In the genomic region with DNA sequence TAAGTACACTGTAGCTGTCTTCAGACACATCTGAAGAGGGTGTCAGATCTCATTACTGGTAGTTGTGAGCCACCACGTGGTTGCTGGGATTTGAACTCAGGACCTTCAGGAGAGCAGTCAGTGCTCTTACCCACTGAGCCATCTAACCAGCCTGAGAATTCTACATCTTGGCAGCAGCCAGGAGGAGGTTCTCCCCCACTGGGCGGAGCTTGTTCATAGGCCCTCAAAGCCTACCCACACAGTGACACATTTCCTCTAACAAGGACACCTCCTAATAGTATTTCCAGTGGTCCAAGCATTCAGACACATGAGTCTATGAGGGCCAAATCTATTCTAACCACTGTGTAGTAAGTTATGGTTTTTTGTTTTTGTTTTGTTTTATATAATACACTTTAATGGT, we compare ENCODE assay signal across 22 mouse cellular contexts. TPM values are rescaled to one million over a fixed set of nuclear protein-coding genes. Genes with fewer than 3 reads are reported as not detected.
DNase-seq lines count a peak whose midpoint lies in the region; ATAC-seq and TF ChIP-seq lines count a peak whose summit lies in the region.
"Had no signal": no experiment of that assay in that cellular context is flagged by ENCODE, and none has a peak within 500 bp of the region (broad histone marks: within the 10 kb centered on the region; RNA-seq: fewer than 3 reads in every experiment).

No protein-coding gene starts in this region.

- H3K27me3 ChIP-seq in heart, embryonic 11.5 days (ENCODE audit: control insufficient read depth, insufficient read depth, low read length), result no peaks in the 10 kb centered on the region
- H3K27me3 ChIP-seq in MEL (ENCODE audit: control insufficient read depth in 1 of 2, insufficient read depth in 2 of 2, low read length in 2 of 2), result no peaks in the 10 kb centered on the region
- no peaks in the 10 kb centered on the region for H3K27me3 ChIP-seq in midbrain, postnatal 0 days (ENCODE audit: insufficient read depth, low read length)
- H3K27me3 ChIP-seq: embryonic facial prominence, embryonic 12.5 days; forebrain, embryonic 13.5 days; forebrain, embryonic 15.5 days; Patski had no signal

- H3K79me2 ChIP-seq in MEL (ENCODE audit: control insufficient read depth, insufficient read depth, low read length, poor library complexity), result peaks cover 26% of the 10 kb centered on the region

- H3K4me1 ChIP-seq in heart, embryonic 11.5 days (ENCODE audit: control insufficient read depth, insufficient read depth, low read length), result peaks cover 10% of the 10 kb centered on the region; the same call in 1 of the 2 replicates
- H3K4me1 ChIP-seq in MEL (ENCODE audit: control insufficient read depth in 1 of 2, insufficient read depth in 2 of 2, low read length in 2 of 2), result peaks cover 0 to 9% of the 10 kb centered on the region in 2 experiments; a peak in 2 of 4 replicates
- no peaks in the 10 kb centered on the region for H3K4me1 ChIP-seq in midbrain, postnatal 0 days (ENCODE audit: insufficient read depth, low read length)

- TF ChIP-seq EP300 in MEL (IDR thresholded peaks at IDR 0.05; ENCODE audit: low read depth in 1 of 2, low read length in 2 of 2), result no peak

- no peak for TF ChIP-seq POLR2A in MEL (IDR thresholded peaks at IDR 0.05; ENCODE audit: control insufficient read depth in 1 of 2, insufficient read depth in 1 of 2, low read depth in 1 of 2, low read length in 2 of 2, poor library complexity in 1 of 2)

- 81% methylated on average over 2 of the region's 2 CpGs for WGBS in heart, embryonic 11.5 days (ENCODE audit: insufficient replicate concordance)
- 89% methylated on average over 2 of the region's 2 CpGs for WGBS in midbrain, postnatal 0 days

- no peak overlapping the region for H3K4me2 ChIP-seq in heart, embryonic 11.5 days
- H3K4me2 ChIP-seq in midbrain, postnatal 0 days (ENCODE audit: low read depth, low read length, poor library complexity, severe bottlenecking), result no peak overlapping the region
- H3K4me2 ChIP-seq: embryonic facial prominence, embryonic 12.5 days; forebrain, embryonic 13.5 days; forebrain, embryonic 15.5 days had no signal

- no peak for ATAC-seq in heart, embryonic 11.5 days (replicated peaks; ENCODE audit: insufficient number of reproducible peaks, low FRiP score, low TSS enrichment)
- ATAC-seq in common myeloid progenitor, adult 5-6 weeks (replicated peaks; ENCODE audit: low read depth, poor library complexity, severe bottlenecking), result peak; percentile 55
- ATAC-seq in midbrain, postnatal 0 days (ENCODE audit: low FRiP score), result no peak
- ATAC-seq: CD4-positive, CD25-positive, alpha-beta regulatory T cell, adult 4 months; forebrain, embryonic 13.5 days; forebrain, embryonic 15.5 days; forebrain, postnatal 0 days; Patski had no signal

- no peak for TF ChIP-seq RAD21 in MEL (IDR thresholded peaks at IDR 0.05; ENCODE audit: low read depth, low read length)

- no peak overlapping the region for H3K4me3 ChIP-seq in heart, embryonic 11.5 days (ENCODE audit: low read depth, low read length)
- no peak overlapping the region for H3K4me3 ChIP-seq in MEL (ENCODE audit: control insufficient read depth in 1 of 2, insufficient read depth in 1 of 2, low read depth in 2 of 2, low read length in 2 of 2)
- H3K4me3 ChIP-seq in midbrain, postnatal 0 days (ENCODE audit: low read depth, low read length), result no peak overlapping the region
- H3K4me3 ChIP-seq: embryonic facial prominence, embryonic 10.5 days; embryonic facial prominence, embryonic 12.5 days; forebrain, embryonic 13.5 days; forebrain, embryonic 15.5 days had no signal

- no peak for TF ChIP-seq CTCF in MEL (IDR thresholded peaks at IDR 0.05 in 2 of 3, conservative IDR thresholded peaks at IDR 0.05 in 1 of 3; ENCODE audit: control insufficient read depth in 1 of 3, insufficient read depth in 1 of 3, low read depth in 2 of 3, low read length in 3 of 3, poor library complexity in 1 of 3, severe bottlenecking in 1 of 3)
- no peak for TF ChIP-seq CTCF in midbrain, postnatal 0 days (IDR thresholded peaks at IDR 0.05)

- no peak overlapping the region for H3K9ac ChIP-seq in heart, embryonic 11.5 days (ENCODE audit: low read depth, low read length)
- no peak overlapping the region for H3K9ac ChIP-seq in MEL (ENCODE audit: control insufficient read depth, low read depth, low read length, poor library complexity, severe bottlenecking)
- no peak overlapping the region for H3K9ac ChIP-seq in midbrain, postnatal 0 days (replicated peaks; ENCODE audit: low read length, poor library complexity, severe bottlenecking)
- H3K9ac ChIP-seq: embryonic facial prominence, embryonic 12.5 days; forebrain, embryonic 13.5 days; forebrain, embryonic 15.5 days; forebrain, postnatal 0 days had no signal

- H3K27ac ChIP-seq in heart, embryonic 11.5 days (ENCODE audit: low read depth, low read length), result no peak overlapping the region
- no peak overlapping the region for H3K27ac ChIP-seq in MEL (ENCODE audit: control insufficient read depth, low read depth, low read length)
- no peak overlapping the region for H3K27ac ChIP-seq in midbrain, postnatal 0 days (ENCODE audit: low read depth, low read length)
- H3K27ac ChIP-seq: embryonic facial prominence, embryonic 10.5 days; embryonic facial prominence, embryonic 12.5 days; forebrain, embryonic 13.5 days; forebrain, embryonic 15.5 days had no signal

- H3K36me3 ChIP-seq in heart, embryonic 11.5 days (ENCODE audit: control insufficient read depth, insufficient read depth, low read length), result peaks cover 16% of the 10 kb centered on the region
- peaks cover 21 to 41% of the 10 kb centered on the region in 2 experiments for H3K36me3 ChIP-seq in MEL (ENCODE audit: control insufficient read depth in 1 of 2, insufficient read depth in 2 of 2, low read length in 2 of 2)
- H3K36me3 ChIP-seq in midbrain, postnatal 0 days (ENCODE audit: insufficient read depth, low read length), result no peaks in the 10 kb centered on the region

- H3K9me3 ChIP-seq in heart, embryonic 11.5 days (replicated peaks; ENCODE audit: control insufficient read depth, low read length), result no peaks in the 10 kb centered on the region
- H3K9me3 ChIP-seq in MEL (replicated peaks; ENCODE audit: insufficient read depth, low read length), result no peaks in the 10 kb centered on the region
- no peaks in the 10 kb centered on the region for H3K9me3 ChIP-seq in midbrain, postnatal 0 days (ENCODE audit: low read length)
- H3K9me3 ChIP-seq: embryonic facial prominence, embryonic 10.5 days; embryonic facial prominence, embryonic 12.5 days; forebrain, embryonic 13.5 days; forebrain, embryonic 15.5 days had no signal

- peak; percentile 89 for DNase-seq in heart, adult 11 months
- peak; percentile 46 for DNase-seq in MEL (ENCODE audit: low read depth, low spot score)
- DNase-seq in midbrain, postnatal 0 days (ENCODE audit: low spot score), result no peak
- no peak for DNase-seq in B cell, adult 2 months
- DNase-seq in frontal cortex, postnatal 25 days (ENCODE audit: low spot score in 2 of 2), result no peak
- DNase-seq: adrenal gland, adult 8-10 months; adrenal gland, postnatal 14 days; adrenal gland, postnatal 36 days; cerebellum, adult 11-12 months; cerebellum, adult 2 months; cerebellum, adult 9-10 months; cerebellum, postnatal 10 days; cerebellum, postnatal 25 days; forebrain, postnatal 0 days had no signal

TF ChIP-seq in MEL, 35 proteins besides CTCF, POLR2A, EP300 and RAD21:
- TF ChIP-seq TBP (IDR thresholded peaks at IDR 0.05; ENCODE audit: low read depth, low read length) (peak; percentile 94), ZC3H11A (IDR thresholded peaks at IDR 0.05; ENCODE audit: low read depth, low read length) (no peak)

RNA-seq across cellular contexts. Expression of gene Wee1, which starts 6.7 kb away (rescaled TPM):
- polyA plus RNA-seq in heart, embryonic 11.5 days (2014; fragmentation: Nextera tagmentation; extraction: Ambion mirVana), result 25.0 and 25.9 TPM in 2 replicates
- 9.3 and 10.8 TPM in 2 replicates for total RNA-seq in MEL (2012; rRNA removed)
- polyA plus RNA-seq in MEL (2012; ENCODE audit: insufficient read depth in 1 of 2, insufficient read length in 2 of 2, low read depth in 1 of 2, low replicate concordance in 2 of 2, missing spikeins in 1 of 2), result 10 to 100 TPM in 1 of 2 experiments, not detected in 1; 23.0 TPM
- total RNA-seq in common myeloid progenitor, adult 5-6 weeks (2017), result 37.1 and 52.5 TPM in 2 replicates
- 4.1 and 5.1 TPM in 2 replicates for total RNA-seq in midbrain, postnatal 0 days (2014; rRNA removed)
- 3.6 and 3.7 TPM in 2 replicates for polyA plus RNA-seq in midbrain, postnatal 0 days (2015; fragmentation: Nextera tagmentation; extraction: Ambion mirVana)

Comparison
In these comparisons a context has a peak if more than half of its experiments do, and no peak if none do; other contexts are left out.
1. DNase-seq: peak in heart, adult 11 months (single experiment) and MEL (single experiment); none in midbrain, postnatal 0 days (single experiment), B cell, adult 2 months (0 of 2) and frontal cortex, postnatal 25 days (0 of 2).